Comparison of ENCODE assay signal across 13 mouse cellular contexts in the genomic region with DNA sequence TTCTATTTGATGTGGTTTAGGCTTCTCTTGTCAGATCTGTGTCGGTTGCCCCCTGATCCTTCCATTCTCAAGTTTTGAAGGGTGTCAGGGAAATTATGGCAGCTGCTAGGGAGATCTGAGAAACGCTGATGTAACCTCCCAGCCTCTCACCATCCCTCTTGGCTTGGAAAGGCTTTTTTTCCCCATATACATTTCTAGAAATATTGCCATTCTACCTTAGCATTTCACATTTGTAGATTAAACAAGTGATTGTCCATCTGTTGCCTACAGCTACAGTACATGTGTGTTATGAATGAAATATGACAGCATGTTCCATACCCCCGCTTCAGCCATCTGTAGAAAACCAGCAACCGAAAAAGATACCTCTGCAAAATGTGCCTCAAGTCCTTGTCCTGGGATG.
"Had no signal": no experiment of that assay in that cellular context is flagged by ENCODE, and none has a peak within 500 bp of the region (broad histone marks: within the 10 kb centered on the region; RNA-seq: fewer than 3 reads in every experiment).

No protein-coding gene starts in this region.

- H3K9ac ChIP-seq: limb, embryonic 15.5 days; liver, embryonic 12.5 days; lung, embryonic 15.5 days; neural tube, embryonic 12.5 days; stomach, embryonic 15.5 days had no signal

- H3K4me3 ChIP-seq: limb, embryonic 15.5 days; liver, embryonic 12.5 days; lung, embryonic 15.5 days; midbrain, embryonic 10.5 days; neural tube, embryonic 12.5 days; stomach, embryonic 15.5 days had no signal

- H3K27ac ChIP-seq: limb, embryonic 15.5 days; liver, embryonic 12.5 days; lung, embryonic 15.5 days; midbrain, embryonic 10.5 days; neural tube, embryonic 12.5 days; stomach, embryonic 15.5 days had no signal

- H3K4me2 ChIP-seq: limb, embryonic 15.5 days; liver, embryonic 12.5 days; lung, embryonic 15.5 days; neural tube, embryonic 12.5 days; stomach, embryonic 15.5 days had no signal

- H3K9me3 ChIP-seq: limb, embryonic 15.5 days; liver, embryonic 12.5 days; lung, embryonic 15.5 days; midbrain, embryonic 10.5 days; neural tube, embryonic 12.5 days; stomach, embryonic 15.5 days had no signal

- ATAC-seq: intestine, postnatal 0 days; liver, embryonic 12.5 days had no signal

- H3K27me3 ChIP-seq: limb, embryonic 15.5 days; liver, embryonic 12.5 days; lung, embryonic 15.5 days; neural tube, embryonic 12.5 days; stomach, embryonic 15.5 days had no signal

- H3K36me3 ChIP-seq: liver, embryonic 12.5 days; midbrain, embryonic 10.5 days; neural tube, embryonic 12.5 days; stomach, embryonic 15.5 days had no signal

- DNase-seq: kidney, adult 8-10 months; kidney, postnatal 36 days; midbrain, embryonic 14.5 days; right cerebral cortex, postnatal 14 days; thymus, adult 2 months; thymus, postnatal 25 days had no signal

- H3K4me1 ChIP-seq: limb, embryonic 15.5 days; liver, embryonic 12.5 days; lung, embryonic 15.5 days; neural tube, embryonic 12.5 days; stomach, embryonic 15.5 days had no signal
